Mouse (Mus musculus) adrenal gland, adult 2 months (tissue): ENCODE data around the gene Unc93b1. TPM values are rescaled to one million over a fixed set of nuclear protein-coding genes. Genes with fewer than 3 reads are reported as not detected.
A peak's percentile ranks its signal among the peaks of the same experiment; 100 is the strongest.

Experiments used
- DNase-seq: peaks from one replicate; pipeline ENCODE4 v3.0.0; 2021
- long read RNA-seq: library from polyadenylated mRNA; stranded (forward); transcript quantifications from one replicate; pipeline ENCODE4 v2.0.0, GENCODE M21; 2021
- polyA plus RNA-seq: library from polyadenylated mRNA; depleted of rRNA; stranded (reverse); fragments of >200 nt; gene quantifications from 2 replicates; pipeline ENCODE4 v1.2.3, GENCODE M21; 2012; rRNA removed
- total RNA-seq, 2 experiments: library from RNA; stranded (reverse); gene quantifications; 2 replicates each; pipeline ENCODE4 v1.2.3; 2021

Gene Unc93b1
- total RNA-seq (10 to 100 TPM; 48.3 to 59.2 TPM), polyA plus RNA-seq (180 and 186 TPM in 2 replicates)
- long read RNA-seq, transcript Unc93b1-203 (11 exons, 2,266 nt), result major isoform, 39 of 51 reads
- long read RNA-seq, partial matches to known transcripts, result 6 of 51 reads
- long read RNA-seq, other reads (novel, unspliced or antisense), result 4 of 51 reads

- DNase-seq, result peak; percentile 92
These were observed at the start of gene Unc93b1 for GRCm38 (mm10) chr19:3935032-3935895. Gene Unc93b1 (plus strand): TSS chr19:3935186.

GRCm38 (mm10) chr19:3889096-3889495, 45.9 kb upstream of the Unc93b1 start:
- no peak for DNase-seq

- DNase-seq, result no peak
These were observed 44.8 kb upstream of the Unc93b1 start for GRCm38 (mm10) chr19:3890181-3890580.

- no peak for DNase-seq
These were observed 41.4 kb upstream of the Unc93b1 start for GRCm38 (mm10) chr19:3893545-3894116.

GRCm38 (mm10) chr19:3894294-3894693, 40.7 kb upstream of the Unc93b1 start:
- no peak for DNase-seq

GRCm38 (mm10) chr19:3895171-3895631, 39.8 kb upstream of the Unc93b1 start:
- DNase-seq, result no peak

DNA sequence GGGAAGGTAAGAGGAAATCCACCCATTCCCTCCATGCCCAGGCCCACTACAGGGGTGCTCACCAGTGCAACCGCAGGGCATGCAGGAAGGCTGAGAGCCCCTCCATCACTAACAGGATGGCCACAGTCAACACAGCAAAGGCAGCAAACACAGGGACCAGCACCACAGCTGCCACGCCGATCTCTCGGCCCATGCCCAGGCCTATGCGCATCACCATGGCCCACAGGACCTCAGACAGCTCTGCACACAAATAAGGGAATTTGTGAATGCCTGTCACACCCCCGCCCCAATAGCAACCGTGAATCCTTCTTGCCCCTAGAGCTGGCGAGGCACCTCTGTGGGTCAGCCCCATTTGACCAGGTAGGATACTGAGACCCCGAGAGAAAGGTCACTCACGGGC, 38.8 kb upstream of the Unc93b1 start:
- no peak for DNase-seq

- no peak for DNase-seq
These were observed 37.4 kb upstream of the Unc93b1 start for GRCm38 (mm10) chr19:3897557-3897956.

DNA sequence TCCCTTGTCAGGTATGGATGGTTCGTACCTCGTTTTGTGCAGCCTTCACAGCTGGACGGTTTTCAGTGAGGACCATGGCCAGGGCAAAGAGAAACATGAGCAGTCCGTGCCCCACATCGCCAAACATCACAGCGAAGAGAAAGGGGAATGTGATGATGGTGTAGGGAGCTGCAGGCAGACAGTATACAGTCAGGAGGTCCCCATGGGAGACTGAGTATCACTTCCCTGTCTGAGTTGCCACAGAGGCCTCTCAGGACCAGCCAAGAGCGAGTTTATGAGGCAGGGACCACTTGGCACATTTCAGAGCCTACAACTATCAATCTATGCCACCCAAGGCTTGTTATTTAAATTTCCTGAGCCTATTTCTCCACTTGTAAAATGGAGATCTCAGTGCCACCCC, 36.0 kb upstream of the Unc93b1 start:
- no peak for DNase-seq

- DNase-seq, result no peak
These were observed 35.4 kb upstream of the Unc93b1 start for GRCm38 (mm10) chr19:3899618-3900017.

- DNase-seq, result no peak
These were observed 32.0 kb upstream of the Unc93b1 start for GRCm38 (mm10) chr19:3902966-3903365.

DNA sequence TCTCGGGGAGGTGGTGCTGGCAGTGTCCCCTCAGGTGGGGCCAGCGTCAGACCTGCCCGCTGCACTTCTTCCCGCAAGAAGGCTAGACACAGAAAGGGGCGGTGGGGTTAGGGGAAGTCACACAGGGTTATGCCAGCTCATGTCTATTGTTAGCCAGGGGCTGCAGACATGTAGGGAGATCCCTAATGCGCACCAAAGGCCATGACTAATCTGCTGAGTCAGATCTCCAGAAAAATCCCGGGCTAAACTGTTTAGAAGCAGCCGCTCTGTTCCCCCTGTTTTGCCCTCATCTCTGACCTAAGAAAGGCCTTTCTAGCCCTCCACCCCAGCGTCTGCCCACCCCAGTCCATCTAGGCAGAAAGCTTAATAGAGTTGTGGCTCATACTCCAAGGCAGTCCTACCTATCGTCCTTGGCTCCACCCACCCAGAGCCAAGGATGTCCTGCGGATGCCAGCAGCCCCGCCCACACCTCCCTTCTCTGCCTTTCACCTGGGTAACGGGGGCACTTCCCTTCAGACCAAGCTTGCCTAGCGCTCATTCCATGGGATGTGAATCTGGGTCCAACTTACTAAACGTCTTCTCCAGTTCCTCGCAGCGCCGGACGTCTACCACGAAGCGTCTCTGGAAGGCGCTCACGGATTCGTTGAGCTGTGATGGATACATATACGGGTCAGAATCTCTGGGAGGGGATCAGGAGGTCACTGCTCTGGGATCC, 31.2 kb upstream of the Unc93b1 start:
- DNase-seq, result no peak

DNA sequence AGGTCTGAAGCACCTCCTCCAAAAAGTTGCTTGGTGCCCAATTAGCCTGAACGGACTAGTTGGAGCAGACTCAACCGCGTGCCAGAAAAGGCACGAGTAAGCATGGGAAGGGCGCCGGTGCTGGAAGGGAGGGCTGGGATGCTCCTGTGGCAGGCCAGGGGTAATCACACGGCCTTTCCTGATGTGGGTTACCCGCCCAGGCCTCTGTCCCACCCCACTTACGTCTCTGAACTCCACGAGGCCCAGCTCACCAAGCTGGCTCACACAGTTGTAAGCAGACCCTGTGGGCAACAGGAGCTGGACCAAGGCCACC, 30.7 kb upstream of the Unc93b1 start:
- no peak for DNase-seq

GRCm38 (mm10) chr19:3905261-3905969, 29.6 kb upstream of the Unc93b1 start:
- DNase-seq, result peak; percentile 71

DNA sequence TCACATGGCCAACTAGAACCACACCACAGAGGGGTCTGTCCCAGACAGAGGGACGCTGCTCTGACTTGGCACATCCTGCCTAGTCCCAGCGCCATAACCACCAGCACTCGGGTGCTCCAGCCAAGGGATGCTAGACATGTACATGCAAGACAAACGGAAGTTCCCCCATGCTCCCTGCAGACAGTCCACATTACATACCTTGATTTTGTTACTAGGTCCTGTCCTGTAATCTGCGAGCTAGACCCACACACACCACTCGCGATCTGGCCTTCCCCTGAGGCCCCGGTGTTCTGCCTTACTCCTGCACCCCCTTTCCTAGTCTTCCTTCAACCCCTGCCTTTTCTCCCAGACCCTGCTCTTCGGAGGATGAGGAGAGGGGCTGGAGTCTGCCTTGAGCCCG, 28.7 kb upstream of the Unc93b1 start:
- no peak for DNase-seq

- peak; percentile 93 for DNase-seq
These were observed 27.9 kb upstream of the Unc93b1 start, which contains the start of gene Tcirg1 for GRCm38 (mm10) chr19:3906795-3907786. Gene Tcirg1 (minus strand): TSS chr19:3907133.

DNA sequence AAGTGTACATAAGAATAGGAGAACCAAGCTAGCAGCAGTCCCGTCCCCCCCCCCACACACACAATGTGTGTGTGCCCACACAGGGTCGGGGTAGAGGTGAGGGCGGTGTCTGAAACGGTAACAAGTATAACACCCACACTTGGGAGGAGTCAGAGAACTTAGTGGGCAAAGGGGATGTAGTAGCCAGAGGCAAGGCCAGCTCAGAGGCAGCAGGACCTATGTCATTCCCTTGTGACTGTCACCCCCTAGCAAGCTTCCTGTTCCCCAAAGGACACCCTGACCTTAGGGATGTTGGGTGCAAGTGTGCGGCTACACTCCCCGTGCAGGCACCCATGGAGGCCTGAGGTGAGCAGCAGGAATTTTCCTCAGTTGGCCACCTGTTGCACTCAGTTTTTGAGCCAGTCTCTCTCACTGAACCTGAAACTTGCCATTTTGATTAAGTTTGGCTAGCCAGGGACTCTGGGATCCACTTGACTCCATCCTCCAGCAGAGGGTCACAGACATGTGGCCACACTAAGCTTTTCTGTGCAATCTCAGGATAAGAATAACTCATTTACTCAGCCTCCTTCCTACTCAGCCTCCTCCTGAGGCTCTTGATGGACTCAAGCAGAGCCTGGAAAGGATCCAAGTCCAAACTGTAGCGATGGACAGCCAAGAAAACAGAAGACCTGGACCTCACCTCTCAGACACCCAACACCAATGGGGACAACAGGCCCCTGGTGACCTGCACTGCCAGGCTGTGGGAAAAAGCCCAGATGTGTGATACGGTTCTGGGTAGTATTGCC, 26.9 kb upstream of the Unc93b1 start:
- DNase-seq, result no peak

DNA sequence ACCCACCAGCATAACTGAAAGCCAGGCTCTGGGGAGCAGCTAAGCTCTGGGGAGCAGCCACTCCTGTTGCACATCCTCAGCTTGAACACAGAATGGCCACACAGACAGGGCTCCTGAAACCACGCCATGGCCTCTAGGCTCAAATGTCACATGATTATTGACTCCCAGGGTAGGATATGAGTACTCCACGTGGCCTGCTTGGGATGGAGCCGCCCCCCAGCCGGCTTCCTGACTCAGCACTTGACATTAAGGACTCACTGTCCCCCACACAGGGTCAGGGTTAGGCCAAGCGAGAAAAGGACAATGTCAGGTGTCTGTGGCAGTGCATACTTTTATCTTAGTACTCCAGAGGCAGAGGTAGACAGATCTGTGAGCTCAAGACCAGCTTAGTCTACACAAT, 24.8 kb upstream of the Unc93b1 start:
- DNase-seq, result peak; percentile 82

DNA sequence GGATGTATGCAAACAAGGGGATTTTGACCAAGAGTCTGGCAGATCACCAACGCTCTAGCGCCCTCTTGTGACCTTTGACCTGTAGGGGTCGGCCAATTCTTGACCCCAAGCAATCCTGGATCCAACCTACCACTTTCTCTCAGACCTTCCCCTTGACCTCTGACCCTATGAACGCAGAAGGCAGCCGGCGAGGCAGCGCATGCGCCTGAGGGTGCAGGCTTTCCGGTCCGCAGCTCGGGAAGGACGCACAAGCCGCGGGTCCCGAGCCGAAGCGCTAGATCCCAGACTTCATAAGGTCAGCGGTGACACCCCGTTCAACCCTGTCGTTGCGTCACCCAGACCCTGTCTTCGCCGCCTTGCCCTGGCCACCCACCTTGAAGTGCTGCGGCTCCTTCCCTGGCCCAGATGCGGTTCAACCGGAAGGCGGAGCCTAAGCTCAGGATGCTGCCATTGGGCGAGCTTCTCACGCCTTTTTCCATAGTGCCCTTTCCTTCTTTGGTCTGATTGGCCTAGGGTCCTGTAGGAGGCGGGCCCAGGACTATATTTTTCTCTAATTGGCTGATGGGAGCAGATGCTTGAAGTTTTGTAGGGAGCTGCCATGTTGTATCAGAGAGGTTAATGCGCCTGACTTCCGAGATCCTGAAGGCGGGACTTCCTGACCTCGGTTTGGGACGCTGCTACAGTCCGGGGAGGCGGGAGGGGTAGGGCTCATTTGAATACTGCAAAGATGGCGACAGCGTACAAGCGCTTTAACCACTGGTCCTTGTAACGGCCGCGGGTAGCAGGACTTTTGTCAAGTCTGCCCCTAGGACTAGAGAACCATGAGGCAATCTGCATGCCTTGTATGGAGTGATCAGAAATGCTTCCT, 22.4 kb upstream of the Unc93b1 start, which contains the start of gene Ndufs8:
Ndufs8 (minus strand) TSS at position 438 of the 868 bp plus-strand sequence.
- DNase-seq, result peak; percentile 96
